Mouse (Mus musculus): ENCODE data around the gene St6galnac3.

St6galnac3 gene

DNA sequence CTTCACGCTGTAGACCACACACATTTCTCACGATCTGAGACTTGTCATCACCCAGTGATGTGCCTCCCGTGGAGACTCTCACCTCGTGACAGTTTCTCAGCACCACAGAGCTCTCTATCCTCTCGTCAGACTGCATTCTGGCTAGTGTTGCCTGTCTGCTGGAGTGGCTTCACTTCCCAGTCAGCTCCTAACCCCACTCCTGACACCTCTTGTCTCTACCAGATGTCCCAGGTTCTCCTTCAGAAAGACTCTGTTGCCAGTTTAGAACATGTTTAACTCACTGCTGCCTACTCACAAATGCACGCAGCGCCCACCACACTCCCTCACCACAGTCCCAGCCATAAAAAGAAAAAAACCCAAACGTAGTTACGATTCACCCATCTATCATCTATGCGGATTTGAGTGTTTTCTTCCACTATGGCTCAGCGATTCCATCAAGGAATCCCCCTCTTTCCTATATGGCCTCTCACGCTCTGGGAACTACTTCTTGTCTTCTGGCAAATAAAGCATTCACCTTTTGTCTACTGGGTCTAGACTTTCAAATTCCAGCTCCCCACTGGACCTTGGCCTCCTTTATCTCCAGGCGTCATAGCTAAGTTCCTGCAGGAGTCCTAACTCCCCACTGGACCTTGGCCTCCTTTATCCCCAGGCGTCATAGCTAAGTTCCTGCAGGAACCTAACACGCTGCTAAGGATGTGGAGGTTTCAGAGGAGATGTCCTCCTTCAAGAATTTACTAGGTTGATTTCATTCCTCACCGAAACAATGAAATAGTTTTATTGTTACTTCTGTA is 371.5 kb downstream of the St6galnac3 start:
- no peak for DNase-seq (ENCODE audit: low spot score in 2 of 2)

DNA sequence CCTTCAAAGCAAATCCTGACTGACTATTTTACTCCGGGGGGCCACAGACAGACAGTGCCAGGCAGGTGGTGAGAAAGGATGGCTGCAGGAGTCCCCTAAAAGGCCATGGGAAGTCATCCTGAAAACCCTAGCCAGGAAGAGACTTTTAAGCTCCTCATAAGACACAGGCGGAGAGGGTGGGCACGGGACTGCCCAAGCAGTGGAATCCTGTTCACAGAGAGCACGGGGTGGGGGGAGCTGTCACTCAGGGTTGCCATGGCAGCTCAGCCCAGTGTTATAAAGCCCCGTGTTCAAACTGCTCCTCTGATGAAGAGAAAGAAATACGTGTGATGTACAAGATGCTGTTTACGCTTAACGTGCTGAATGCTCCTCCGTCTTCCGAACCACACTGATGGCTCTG is 375.0 kb downstream of the St6galnac3 start:
- no peak for DNase-seq (ENCODE audit: low spot score in 2 of 2)

DNA sequence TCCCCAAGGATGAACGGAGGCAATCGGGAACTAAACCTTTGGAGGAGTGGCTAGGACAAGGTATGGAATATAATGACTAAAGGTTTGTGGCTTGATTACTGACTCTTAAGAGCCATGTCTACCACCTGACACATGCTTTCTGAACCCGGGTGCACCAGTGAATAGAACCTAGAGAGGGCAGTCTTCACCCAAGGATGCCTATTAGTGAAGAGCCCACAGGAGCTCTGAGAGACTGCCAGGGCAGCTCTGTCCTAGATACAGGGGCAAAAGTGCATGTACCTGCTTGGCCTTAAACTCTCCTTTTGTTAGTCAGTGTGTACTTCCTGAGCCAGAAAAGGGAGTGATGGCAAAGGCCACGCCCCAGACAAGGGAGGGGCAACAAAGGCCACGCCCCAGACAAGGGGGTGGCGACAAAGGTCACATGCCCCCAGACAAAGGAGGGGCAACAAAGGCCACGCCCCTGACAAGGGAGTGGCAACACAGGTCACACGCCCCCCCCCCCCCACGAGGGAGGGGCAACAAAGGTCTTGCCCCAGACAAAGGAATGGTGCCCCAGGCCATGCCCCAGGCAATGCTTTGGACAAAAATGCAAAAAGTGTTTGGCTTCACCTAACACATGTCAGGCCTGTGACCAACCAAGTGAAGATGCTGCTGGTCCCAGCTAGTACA is 376.0 kb downstream of the St6galnac3 start:
- DNase-seq (ENCODE audit: low spot score in 2 of 2), result no peak

DNA sequence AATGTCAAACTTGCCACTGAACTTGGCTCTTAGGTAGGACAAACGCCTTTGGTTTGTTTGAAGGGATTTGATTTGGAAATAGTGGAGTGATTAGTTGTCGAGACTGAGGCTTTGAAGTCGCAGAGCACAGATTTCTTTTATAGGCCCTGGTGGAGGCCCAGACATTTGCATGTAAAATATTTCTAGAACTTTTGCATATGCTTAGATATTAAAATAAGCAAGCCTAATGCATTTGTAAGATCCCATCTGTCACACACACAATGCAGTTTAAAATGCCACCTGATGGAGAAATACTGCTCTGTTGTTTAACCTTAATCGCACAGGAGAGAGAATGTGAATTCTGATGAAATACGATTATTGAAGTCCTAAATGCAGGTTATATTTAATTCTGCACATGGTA is 380.0 kb downstream of the St6galnac3 start:
- DNase-seq (ENCODE audit: low spot score in 2 of 2), result no peak

DNA sequence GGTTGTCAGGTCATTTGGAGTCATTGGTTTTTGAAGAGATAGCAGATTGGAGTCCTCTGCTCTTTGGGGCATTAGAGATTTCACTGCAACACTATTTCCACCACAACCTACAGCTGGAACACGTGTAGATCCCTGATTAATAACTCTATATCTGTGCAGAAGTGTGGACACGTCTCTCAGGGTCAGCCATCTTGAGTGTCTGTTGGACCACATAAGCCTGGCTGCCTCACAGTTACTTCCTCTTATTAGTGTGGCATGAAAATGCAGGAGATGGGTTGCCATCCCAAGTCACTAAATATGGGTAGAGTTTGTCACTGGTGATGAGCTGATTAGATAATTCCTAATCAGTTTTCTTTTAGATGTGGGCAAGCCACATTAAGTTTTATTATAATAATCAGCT is 385.0 kb downstream of the St6galnac3 start:
- DNase-seq (ENCODE audit: low spot score in 2 of 2), result no peak

DNA sequence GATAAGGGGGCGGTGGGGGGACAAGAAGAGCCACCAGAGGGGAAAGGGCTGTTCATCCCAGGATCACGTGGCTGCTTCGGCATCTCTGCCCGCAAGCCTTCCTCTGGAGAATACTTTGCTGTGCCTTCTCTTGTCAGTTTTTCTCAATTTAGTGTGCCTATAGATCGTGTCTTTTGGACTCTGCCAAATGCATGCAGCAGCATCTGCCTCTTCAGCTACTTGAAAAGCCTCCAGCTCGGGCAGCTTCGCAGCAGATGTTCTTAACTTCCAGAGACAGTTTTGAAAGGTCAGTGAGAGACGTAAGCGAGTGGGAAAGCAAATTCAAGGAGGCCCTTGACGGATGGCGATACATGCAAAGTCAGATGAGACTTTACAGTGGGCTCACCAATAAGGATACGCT is 385.9 kb downstream of the St6galnac3 start:
- DNase-seq (ENCODE audit: low spot score in 2 of 2), result no peak

DNA sequence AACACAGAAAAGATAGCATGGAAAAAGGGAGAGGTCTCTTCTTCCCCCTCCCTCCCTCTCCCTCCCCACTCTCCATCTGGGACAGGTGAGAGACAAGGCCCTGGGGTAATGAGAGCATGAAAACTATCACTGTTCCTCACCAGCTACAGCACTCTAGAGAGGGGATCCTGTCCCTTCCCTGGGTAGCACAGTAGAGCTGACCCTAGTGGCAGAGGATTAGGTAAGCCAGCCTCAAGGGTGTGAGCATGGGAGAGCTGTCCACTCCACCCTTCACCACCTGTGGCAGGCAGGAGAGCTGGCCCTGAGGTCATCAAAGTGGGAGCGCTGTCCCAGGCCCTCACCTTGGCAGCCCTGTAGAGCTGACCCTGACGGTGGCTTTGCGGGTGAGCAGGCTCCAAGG is 387.2 kb downstream of the St6galnac3 start:
- DNase-seq (ENCODE audit: low spot score in 2 of 2), result no peak

DNA sequence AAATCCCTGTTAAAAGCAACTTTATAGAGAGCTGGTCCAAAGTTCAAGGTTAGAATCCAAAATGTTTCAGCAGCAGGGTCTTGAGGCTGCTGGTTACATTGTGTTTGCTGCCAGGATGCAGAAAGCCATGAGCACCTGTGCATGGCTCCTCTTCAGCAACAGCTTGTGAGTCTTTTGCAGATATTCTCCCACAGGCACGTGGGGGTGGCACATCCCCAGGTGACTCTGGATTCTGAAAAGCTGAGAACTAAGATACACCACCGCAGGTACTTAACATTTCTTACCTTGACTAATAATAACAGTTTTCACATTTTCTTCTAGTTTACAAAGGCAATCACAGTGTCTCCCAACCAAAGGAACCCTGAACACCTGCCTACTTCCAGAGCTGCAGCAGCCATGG is 387.8 kb downstream of the St6galnac3 start:
- DNase-seq (ENCODE audit: low spot score in 2 of 2), result no peak

DNA sequence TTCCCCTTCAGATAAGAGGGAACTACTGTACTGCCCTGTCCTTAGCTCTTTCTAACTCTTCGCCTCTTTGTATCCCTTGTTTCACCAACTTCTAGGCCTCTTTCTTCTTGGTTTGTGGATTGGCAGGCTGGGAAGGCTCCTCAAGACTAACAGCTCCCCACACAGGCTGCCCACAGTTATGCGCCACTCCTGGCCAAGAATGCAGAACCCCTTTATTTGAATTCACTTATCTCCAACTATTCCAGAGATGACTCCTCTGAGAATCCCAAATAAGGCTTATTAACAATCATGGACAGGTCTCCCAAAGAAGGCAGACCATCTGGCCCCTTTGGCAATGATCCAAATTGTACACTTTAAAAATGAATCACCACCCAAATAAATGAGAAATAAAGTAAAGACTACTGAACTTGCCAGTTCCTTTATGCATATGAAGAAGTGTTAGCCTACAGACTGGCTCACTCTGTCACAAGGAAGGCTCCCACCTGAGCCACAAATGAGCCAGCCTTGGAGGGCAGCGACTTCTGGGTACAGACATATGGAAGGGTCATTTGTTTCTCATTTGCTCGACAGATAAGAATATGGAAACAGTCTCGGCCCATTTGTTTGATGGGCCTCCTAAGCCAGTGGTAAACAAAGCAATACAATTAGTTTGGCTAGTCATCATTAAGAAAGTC is 390.7 kb downstream of the St6galnac3 start:
- DNase-seq (ENCODE audit: low spot score in 2 of 2), result no peak

DNA sequence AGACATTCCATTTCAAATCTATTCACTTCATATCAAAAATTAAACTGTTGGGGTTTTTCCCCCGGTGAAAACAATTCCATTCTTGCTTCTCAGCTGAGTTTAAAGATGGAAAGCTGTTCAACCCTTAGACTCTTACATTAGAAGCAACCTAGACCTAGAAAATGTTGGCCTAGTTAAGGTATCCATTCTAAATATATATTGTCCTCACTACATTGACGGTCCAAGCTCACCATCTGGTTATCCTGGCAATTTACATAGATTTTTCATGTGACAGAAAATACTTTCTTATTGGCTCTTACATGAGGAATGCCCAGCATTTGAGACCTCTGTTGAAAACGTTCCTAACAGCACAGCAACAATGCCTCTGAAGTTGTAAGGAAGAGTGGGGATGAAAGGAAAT is 400.7 kb downstream of the St6galnac3 start:
- no peak for DNase-seq (ENCODE audit: low spot score in 2 of 2)

DNA sequence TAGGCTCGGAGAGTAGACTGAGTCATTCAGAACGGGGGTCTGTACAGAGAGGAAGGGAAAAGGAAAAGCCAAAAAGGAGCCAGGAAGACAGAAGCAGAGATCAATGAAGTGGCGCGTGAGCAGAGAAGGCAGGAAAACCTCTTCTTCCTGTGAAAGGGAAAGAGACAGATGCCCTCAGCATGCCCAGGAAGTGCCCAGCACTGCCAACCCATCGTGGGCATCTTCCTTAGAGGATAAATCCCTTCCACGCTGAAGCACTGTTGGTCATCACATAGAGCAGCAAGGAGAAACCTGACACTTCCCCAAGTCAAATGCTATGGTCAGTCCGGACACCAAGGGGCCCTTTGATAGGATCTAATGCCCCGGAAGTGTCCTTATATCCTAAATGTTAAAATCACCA is 401.5 kb downstream of the St6galnac3 start:
- DNase-seq (ENCODE audit: low spot score in 2 of 2), result no peak

DNA sequence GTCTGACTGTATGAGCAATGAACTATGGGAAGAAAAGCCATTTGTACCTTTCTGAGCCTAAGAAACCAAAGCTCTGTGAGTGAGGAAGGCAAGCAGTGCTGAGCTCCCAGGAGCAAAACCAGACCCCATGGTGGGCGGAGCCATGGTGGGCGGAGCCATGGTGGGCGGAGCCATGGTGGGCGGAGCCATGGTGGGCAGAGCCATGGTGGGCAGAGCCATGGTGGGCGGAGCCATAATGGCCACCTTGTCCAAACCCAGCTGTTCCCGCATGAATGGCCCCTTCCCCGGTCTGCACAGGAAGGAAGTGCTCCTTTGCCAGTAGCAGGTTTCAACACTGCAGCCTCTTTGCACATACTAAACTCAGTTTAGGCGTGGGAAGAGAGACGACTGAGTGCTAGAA is 411.4 kb downstream of the St6galnac3 start:
- no peak for DNase-seq (ENCODE audit: low spot score in 2 of 2)

DNA sequence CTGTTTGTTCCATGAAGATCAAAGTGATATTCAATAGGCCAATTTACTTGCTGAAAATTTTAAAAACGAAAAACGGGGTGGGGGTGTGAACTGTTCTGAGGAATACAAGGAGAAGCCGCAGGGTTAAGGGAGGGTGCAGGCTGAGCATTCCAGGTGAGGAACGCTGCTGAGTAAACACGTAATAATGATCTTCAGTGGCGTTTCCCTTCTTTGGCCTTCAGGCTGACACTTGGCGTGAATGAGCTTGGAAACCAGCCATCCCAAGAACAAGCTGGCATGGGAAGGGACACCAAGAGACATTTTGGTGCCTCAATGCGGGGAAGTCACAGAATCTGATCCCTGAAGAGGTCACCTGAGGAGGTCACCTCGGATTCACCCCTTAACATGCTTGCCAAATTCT is 411.8 kb downstream of the St6galnac3 start:
- no peak for DNase-seq (ENCODE audit: low spot score in 2 of 2)

DNA sequence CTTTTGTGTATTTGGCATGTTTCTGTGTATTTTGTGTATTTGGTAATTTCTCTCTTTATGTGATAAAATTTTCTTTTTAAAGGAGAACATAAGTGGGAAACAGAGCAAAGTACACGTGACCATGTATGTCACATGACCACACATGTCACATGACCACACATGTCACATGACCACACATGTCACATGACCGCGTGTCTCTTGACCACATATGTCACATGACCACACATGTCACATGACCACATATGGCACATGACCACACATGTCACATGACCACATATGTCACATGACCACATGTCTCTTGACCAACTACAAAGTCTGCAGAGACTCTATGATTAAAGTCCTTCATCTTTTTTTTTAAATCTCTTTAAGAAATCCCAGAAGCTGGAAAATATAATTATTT is 413.0 kb downstream of the St6galnac3 start:
- DNase-seq (ENCODE audit: low spot score in 2 of 2), result no peak

DNA sequence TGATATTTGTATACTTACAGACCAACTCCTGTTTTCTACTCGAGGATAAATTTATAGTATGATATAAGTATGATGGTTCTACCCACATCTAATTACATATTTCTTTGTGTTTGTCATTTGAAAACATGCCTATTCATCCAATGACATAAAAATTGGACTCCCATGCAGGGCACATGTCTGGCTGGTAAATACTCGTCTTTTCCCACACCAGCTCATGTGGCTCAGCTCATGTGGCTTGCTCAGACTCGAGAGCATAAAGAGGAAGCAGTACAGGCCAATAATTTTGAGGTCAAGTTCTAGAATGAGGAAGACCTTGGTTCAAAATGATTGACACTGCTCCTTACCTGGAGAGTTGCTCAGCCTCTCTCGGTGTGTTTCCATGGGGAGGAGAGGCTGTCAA is 416.6 kb downstream of the St6galnac3 start:
- no peak for DNase-seq (ENCODE audit: low spot score in 2 of 2)

DNA sequence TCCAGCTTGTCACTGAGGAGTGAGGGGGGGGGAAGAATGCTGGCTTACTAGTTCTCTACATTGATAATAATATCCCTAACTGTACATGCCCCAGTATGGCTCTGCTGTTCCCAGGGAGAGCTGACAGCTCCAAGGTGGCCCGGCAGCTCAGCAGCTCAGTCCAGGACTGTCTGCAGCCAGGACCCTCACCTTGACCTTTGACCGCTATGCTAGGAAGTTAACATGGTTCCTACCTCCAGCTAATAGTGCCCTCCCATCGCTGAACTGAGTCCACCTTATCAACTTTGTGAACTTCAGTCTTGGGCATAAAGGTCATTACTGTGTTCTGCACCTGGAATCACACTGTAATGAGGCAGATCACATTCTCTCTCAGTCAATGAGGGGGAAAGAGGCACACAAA is 419.8 kb downstream of the St6galnac3 start:
- DNase-seq (ENCODE audit: low spot score in 2 of 2), result no peak

DNA sequence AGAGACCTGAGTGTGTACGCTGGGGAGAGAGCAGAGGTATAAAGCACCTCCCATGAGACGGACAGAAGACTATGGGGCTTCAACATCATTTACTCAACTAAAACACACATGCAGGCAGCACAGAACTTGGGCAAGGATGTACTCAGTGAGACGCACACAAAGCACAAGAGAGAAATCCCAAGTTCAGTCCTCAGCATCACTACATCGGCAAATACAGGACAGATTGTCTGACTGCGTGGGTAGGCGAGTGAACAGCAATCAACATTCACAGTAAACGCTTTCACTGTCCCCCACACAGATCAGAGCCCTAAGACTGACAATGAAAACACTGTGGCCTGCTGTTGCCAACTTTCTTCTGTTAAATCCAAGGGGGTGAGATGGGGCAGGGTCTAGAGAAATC is 422.6 kb downstream of the St6galnac3 start:
- DNase-seq (ENCODE audit: low spot score in 2 of 2), result no peak

DNA sequence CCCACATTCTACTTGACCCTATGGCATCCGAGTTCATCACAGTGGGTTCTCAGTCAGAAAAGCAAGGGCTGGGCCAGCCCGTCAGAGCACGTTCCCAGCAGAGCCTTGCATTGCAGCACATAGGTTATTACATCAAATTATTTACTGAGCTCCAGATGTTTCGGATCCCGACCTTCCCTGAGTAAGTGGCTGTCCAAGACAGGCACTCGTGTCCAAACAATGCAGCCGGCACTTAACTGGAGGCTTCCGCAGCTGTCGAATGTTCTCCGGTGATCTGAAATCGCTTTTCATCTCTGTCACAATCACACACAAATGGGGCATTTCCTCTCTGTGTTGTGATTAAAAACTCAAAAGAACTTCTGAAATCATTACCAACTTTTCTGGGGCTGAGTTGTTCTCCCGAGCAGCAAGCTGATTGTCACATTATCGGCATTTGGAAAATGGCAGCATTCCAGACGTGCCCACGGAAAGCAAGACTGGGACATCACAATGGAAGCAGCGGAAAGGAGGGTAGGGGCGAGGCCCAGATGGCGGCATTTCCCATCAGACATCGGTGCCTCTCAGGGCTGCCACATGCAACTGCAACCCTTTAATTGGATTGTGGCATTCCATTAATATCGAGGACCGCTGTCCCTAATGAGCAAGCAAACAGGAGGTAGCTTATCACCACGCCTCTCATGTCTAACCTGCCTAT is 428.5 kb downstream of the St6galnac3 start:
- no peak for DNase-seq (ENCODE audit: low spot score in 2 of 2)

DNA sequence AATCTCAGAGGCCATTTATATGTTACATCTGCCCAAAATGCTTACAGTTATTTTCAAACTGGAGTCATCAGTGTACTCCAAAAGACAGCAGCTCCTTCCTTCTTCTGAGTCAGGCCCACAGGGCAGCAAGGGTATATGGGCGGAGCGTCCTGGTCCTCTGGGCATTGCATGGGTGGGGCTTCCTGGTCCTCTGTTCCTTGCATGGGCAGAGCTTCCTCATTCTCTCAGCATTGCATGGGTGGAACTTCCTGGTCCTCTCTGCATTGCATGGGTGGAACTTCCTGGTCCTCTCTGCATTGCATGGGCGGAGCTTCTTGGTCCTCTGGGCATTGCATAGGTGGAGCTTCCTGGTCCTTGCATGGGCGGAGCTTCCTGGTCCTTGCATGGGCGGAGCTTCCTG is 432.1 kb downstream of the St6galnac3 start:
- DNase-seq (ENCODE audit: low spot score in 2 of 2), result no peak

DNA sequence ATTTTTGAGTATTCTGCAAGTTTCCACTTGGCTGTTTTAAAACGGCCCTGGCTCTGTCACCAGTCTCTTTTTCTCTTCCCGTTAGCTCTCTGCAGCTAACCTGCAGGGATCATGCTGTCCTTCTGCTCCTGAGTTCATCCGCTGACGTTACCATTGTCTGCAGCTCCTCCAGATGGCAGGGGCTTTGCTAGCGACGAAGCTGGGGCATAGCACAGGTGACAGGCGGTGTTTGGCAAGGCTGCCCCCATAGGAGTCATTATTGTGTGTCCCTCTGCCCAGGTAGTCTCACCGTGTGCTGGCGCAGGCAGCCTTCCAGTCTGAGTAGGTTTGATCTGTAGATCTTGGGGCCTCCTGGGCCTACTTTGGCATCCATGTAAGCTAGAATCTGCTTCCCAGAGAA is 432.6 kb downstream of the St6galnac3 start:
- no peak for DNase-seq (ENCODE audit: low spot score in 2 of 2)

DNA sequence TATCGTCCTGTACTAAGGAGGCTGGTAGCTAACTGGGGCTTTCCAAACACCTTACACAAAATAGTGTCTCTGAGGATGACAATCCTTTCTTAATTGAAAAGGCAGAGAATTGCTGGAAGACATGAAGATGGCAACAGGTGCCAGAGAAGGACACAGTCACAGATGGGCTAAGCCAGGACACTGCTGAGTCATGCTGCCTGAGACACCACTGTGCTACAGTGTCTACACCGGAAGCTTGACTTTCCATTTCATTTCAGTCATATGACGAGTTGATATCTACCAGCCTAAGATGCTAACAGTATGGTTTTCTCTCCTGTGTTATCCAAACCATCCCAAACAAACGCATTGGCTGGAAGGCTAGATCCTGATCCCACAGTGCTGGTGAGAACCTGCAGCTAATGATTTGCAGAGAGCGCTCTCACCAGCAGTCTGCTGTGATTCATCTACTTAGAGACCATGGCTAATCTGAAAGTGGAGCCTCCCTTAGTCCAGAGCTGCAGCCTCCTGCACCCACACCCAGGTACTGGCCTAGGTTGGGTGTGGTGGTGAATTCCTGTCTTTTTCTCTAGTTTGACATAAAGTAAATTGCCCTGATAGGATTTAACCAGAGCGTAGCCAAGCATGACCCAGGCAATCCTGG is 433.4 kb downstream of the St6galnac3 start:
- DNase-seq (ENCODE audit: low spot score in 2 of 2), result no peak

DNA sequence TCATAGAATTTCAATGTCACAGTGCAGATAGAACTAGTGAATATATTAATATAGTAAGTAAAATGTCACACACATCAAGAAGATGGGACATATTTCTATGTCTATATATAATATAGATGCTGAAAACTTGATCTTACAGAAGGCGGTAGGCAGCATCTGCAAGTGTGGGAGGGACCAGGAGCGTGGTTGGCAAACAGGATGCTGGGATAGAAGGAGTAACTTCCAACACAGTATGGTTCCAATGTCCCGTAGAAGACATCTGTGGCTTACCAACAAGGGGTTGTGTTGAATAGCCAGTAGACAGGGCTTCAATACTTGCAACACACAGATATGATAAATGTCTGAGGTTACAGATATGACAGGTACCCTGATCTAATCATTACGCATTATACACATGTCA is 435.0 kb downstream of the St6galnac3 start:
- no peak for DNase-seq (ENCODE audit: low spot score in 2 of 2)

Data from thymus, postnatal 10 days (tissue).